Mouse (Mus musculus) frontal cortex, postnatal 14 days (tissue): ENCODE measurements at regions not wholly inside any gene's neighbourhood (a gene's known extent, or its start where the extent isn't known, plus 50 kb on each side); places are given as distances from the start of the nearest gene placed in this dataset.

ENCODE experiments used
- DNase-seq, 2 experiments: peaks; one replicate each; pipeline ENCODE4 v3.0.0; 2022; ENCODE audit warnings: low spot score in 2 of 2

GRCm38 (mm10) chr1:78050231-78050630, 146.7 kb downstream of the Pax3 start:
- DNase-seq: no peak

- DNase-seq: peak in 1 of 2 experiments; percentile 7
Observed at GRCm38 (mm10) chr1:78032336-78032735, 164.6 kb downstream of the Pax3 start.

GRCm38 (mm10) chr1:78021766-78022165, 175.2 kb downstream of the Pax3 start:
- DNase-seq: no peak

- DNase-seq: no peak
Observed at GRCm38 (mm10) chr1:78021014-78021413, 175.9 kb downstream of the Pax3 start.

- DNase-seq: no peak
Observed at GRCm38 (mm10) chr1:78017949-78018617, 178.9 kb downstream of the Pax3 start.

- no peak for DNase-seq
Observed at GRCm38 (mm10) chr1:78016541-78017267, 180.2 kb downstream of the Pax3 start.

GRCm38 (mm10) chr1:78015999-78016398, 180.9 kb downstream of the Pax3 start:
- DNase-seq: no peak

GRCm38 (mm10) chr1:78013396-78013795, 183.5 kb downstream of the Pax3 start:
- no peak for DNase-seq

GRCm38 (mm10) chr1:78008811-78009410, 188.0 kb downstream of the Pax3 start:
- DNase-seq: no peak

- DNase-seq: no peak
Observed at GRCm38 (mm10) chr1:78004376-78004775, 192.6 kb downstream of the Pax3 start.

- no peak for DNase-seq
Observed at GRCm38 (mm10) chr1:77998727-77999126, 198.2 kb downstream of the Pax3 start.

GRCm38 (mm10) chr1:77981528-77981927, 215.4 kb downstream of the Pax3 start:
- DNase-seq: no peak

GRCm38 (mm10) chr1:77978696-77979095, 218.2 kb downstream of the Pax3 start:
- peak; percentile 32 to 74 for DNase-seq

GRCm38 (mm10) chr1:77975941-77976340, 221.0 kb downstream of the Pax3 start:
- no peak for DNase-seq

- peak; percentile 29 to 30 for DNase-seq
Observed at GRCm38 (mm10) chr1:77972301-77972717, 224.6 kb downstream of the Pax3 start.

- no peak for DNase-seq
Observed at GRCm38 (mm10) chr1:77964656-77965335, 232.1 kb downstream of the Pax3 start.

- DNase-seq: no peak
Observed at GRCm38 (mm10) chr1:77959309-77959708, 237.6 kb downstream of the Pax3 start.

GRCm38 (mm10) chr1:77957156-77957767, 239.7 kb downstream of the Pax3 start:
- no peak for DNase-seq

GRCm38 (mm10) chr1:77947894-77948293, 249.0 kb downstream of the Pax3 start:
- DNase-seq: no peak

- DNase-seq: no peak
Observed at GRCm38 (mm10) chr1:77944327-77944645, 252.6 kb downstream of the Pax3 start.

- no peak for DNase-seq
Observed at GRCm38 (mm10) chr1:77943633-77944326, 253.2 kb downstream of the Pax3 start.
